Mouse (Mus musculus) heart, embryonic 11.5 days (tissue): Measurements from ENCODE around the gene Slc7a1. TPM values are rescaled to one million over a fixed set of nuclear protein-coding genes. Genes with fewer than 3 reads are reported as not detected.
"Not testable (repeated sequence)": the region's sequence is repeated elsewhere in the genome, so short reads cannot be mapped to it uniquely, and the experiment has no call there.

ENCODE experiments used
- ATAC-seq: fragments of 200-750 bp; cut with Nextera tagmentation; replicated peaks from 2 replicates; pipeline ENCODE4 v1.8.0; 2017; ENCODE audit warnings: moderate library complexity; ENCODE audit not compliant: insufficient number of reproducible peaks, low FRiP score, low TSS enrichment
- H3K27ac ChIP-seq: fragments of 300-500 bp; sonication (generic); 2 replicates; pipeline ENCODE4 v1.5.1; 2014; ENCODE audit warnings: mild to moderate bottlenecking, low read depth, low read length
- H3K27me3 ChIP-seq: fragments of 300-500 bp; sonication (generic); 2 replicates; pipeline ENCODE4 v1.6.1; 2014; ENCODE audit warnings: mild to moderate bottlenecking, low read length, mixed read lengths; ENCODE audit not compliant: control insufficient read depth, insufficient read depth
- H3K36me3 ChIP-seq: fragments of 300-500 bp; sonication (generic); 2 replicates; pipeline ENCODE4 v1.6.1; 2014; ENCODE audit warnings: mild to moderate bottlenecking, low read length, moderate library complexity, mixed read lengths; ENCODE audit not compliant: control insufficient read depth, insufficient read depth
- H3K4me1 ChIP-seq: fragments of 300-500 bp; sonication (generic); 2 replicates; pipeline ENCODE4 v1.6.1; 2014; ENCODE audit warnings: low read length; ENCODE audit not compliant: control insufficient read depth, insufficient read depth
- H3K4me2 ChIP-seq: fragments of 300-500 bp; sonication (generic); 2 replicates; pipeline ENCODE4 v1.6.1; 2014; ENCODE audit warnings: mild to moderate bottlenecking, moderate library complexity
- H3K4me3 ChIP-seq: fragments of 300-500 bp; sonication (generic); 2 replicates; pipeline ENCODE4 v1.5.1; 2014; ENCODE audit warnings: low read depth, low read length
- H3K9ac ChIP-seq: fragments of 300-500 bp; sonication (generic); 2 replicates; pipeline ENCODE4 v1.6.1; 2014; ENCODE audit warnings: mild to moderate bottlenecking, low read depth, low read length, moderate library complexity
- H3K9me3 ChIP-seq: fragments of 300-500 bp; sonication (generic); replicated peaks from 2 replicates; pipeline ENCODE4 v1.6.1; 2016; ENCODE audit warnings: low read length; ENCODE audit not compliant: control insufficient read depth
- WGBS: fragments of 180-500 bp; shearing (Covaris S2); extraction: QIAGEN DNeasy Blood & Tissue Kit; methylation state at CpG from one replicate; pipeline ENCODE4 v1.1.7; 2014; ENCODE audit not compliant: insufficient replicate concordance; 5-methylcytosine and 5-hydroxymethylcytosine counted together
- polyA plus RNA-seq: library from polyadenylated mRNA; unstranded; fragments of >200 nt; fragmentation: Nextera tagmentation; extraction: Ambion mirVana; gene quantifications from 2 replicates; pipeline ENCODE4 v1.2.1, GENCODE M21; 2014

Slc7a1 gene
- polyA plus RNA-seq, 1 experiment from 2014 or later: 34.6 TPM

DNA sequence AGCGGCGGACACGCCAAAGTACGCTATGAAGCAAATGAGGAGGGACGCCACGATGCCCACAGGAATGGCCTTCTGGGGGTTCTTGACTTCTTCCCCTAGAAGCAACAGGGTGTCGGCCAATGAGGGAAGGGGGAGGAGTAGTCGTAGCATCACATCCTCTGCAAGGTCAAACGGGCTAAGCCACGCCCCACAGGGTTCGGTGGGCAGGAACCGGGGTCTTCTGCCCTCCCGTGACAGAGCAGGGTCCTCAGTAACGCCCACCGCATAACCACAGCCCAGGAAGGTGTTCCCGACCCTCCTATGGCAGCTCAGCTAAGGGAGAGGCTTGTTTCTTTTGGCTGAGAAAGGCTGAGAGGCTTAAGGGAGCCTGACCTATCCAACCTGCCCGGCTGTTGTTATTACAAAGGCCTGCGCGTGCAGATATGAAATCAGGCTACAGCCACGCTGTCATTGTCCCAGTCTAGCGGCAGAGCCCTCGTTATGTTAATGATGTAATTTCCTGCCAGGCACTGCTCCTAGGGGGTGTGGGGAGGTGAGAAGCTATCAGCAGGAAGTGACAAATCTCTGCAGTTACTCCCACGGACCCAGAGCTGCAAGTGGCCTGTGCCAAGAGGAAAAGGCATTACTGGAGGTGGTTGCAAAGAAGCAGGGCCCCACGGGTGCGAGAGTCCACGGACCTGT, 57.5 kb downstream of the Slc7a1 start:
- peaks cover 21% of the 10 kb centered on the region for H3K4me1 ChIP-seq
- H3K9me3 ChIP-seq: no peaks in the 10 kb centered on the region
- H3K36me3 ChIP-seq: no peaks in the 10 kb centered on the region
- peak overlapping the region; percentile 83 for H3K27ac ChIP-seq
- peak overlapping the region; percentile 37 for H3K4me3 ChIP-seq
- peak overlapping the region; percentile 66 for H3K9ac ChIP-seq
- peak overlapping the region; percentile 64 for H3K4me2 ChIP-seq
- peak; percentile 87 for ATAC-seq
- H3K27me3 ChIP-seq: no peaks in the 10 kb centered on the region
- 20% methylated on average over 26 of the region's 26 CpGs for WGBS

DNA sequence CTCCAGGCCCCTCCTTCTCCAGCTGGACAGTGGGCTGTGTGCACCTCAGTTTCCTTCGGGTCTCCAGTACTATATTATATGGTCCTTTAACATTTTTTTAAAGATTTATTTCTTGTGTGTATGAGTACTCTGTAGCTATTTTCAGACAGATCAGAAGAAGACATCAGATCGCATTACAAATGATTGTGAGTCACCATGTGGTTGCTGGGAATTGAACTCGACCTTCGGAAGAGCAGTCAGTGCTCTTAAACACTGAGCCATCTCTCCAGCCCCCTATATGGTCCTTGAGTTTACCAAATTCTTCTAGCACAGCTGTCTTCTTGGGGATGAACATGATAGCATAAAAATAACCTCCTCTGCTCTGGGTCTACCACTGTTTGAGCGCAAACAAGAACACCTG, 60.6 kb downstream of the Slc7a1 start:
- Histone ChIP-seq H3K36me3 (peaks cover 5% of the 10 kb centered on the region; the same call in 1 of the 2 replicates), H3K9me3 (no peaks in the 10 kb centered on the region), H3K4me2 (no peak overlapping the region), H3K4me3 (no peak overlapping the region), H3K4me1 (peaks cover 11% of the 10 kb centered on the region), H3K27ac (no peak overlapping the region), H3K27me3 (no peaks in the 10 kb centered on the region), H3K9ac (no peak overlapping the region)
- 86% methylated on average over 5 of the region's 5 CpGs for WGBS
- ATAC-seq: no peak

DNA sequence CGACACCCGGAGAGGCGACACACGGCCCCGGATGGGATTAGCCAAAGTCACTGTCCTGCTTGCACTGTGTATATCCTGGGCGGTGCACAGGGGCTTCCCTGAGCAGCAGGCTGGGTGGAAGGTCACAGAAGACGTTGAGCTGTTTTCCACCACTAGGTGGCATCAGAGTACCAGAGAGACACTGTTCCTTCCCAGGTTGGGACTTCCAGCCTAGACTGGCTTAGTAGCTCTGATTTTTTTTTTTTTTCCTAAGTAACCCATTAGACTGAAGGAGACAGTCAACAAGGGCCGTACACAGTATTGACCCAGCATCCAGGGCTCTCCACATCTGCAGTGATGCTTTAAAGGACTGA, 67.1 kb downstream of the Slc7a1 start:
- no peak overlapping the region for H3K4me2 ChIP-seq
- H3K9me3 ChIP-seq: no peaks in the 10 kb centered on the region
- H3K9ac ChIP-seq: no peak overlapping the region
- peaks cover 8% of the 10 kb centered on the region for H3K36me3 ChIP-seq
- no peak overlapping the region for H3K4me3 ChIP-seq
- 0 out of 2 replicates have a peak, but pooled peaks have one; percentile 58 for ATAC-seq
- H3K4me1 ChIP-seq: peaks cover 12% of the 10 kb centered on the region
- no peak overlapping the region for H3K27ac ChIP-seq
- no peaks in the 10 kb centered on the region for H3K27me3 ChIP-seq
- WGBS: 27% methylated on average over 8 of the region's 8 CpGs

DNA sequence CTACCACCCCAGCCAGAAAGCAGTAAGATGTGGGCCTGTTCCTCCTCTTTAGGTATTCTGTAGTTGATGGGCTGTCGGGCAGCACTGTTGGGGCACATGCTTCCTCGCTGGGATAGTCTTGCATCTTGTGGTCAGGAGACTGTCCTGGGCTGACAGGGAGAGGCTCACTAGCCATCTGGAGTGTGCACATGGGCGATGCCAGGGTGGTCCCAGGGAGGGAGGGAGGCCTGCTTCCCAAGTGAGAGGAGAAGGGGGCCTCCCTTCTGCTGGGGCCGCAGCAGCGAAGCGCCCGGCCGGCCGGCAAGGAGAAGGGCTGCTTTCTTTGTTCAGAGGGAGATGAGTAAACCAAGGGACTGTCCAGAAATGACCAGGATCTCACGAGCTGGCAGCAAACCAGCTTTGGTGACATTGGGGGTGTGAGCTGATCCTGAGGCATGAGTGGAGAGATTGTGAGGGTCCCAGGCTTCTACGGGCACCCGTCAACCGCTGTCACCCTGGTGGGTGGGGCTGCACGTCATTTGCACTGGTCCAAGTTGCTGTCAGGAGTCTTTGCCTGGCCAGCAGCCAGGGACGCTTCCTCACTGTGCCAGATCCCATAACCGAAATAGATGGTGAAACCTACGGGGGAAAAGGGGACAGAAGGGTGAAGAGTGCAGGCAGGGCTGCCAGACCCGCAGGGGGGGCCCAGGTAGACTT, 67.6 kb downstream of the Slc7a1 start:
- H3K36me3 ChIP-seq: peaks cover 8% of the 10 kb centered on the region
- H3K4me1 ChIP-seq: peaks cover 12% of the 10 kb centered on the region
- H3K9ac ChIP-seq: no peak overlapping the region
- no peak for ATAC-seq
- H3K9me3 ChIP-seq: no peaks in the 10 kb centered on the region
- H3K4me3 ChIP-seq: no peak overlapping the region
- no peaks in the 10 kb centered on the region for H3K27me3 ChIP-seq
- no peak overlapping the region for H3K27ac ChIP-seq
- no peak overlapping the region for H3K4me2 ChIP-seq
- WGBS: 84% methylated on average over 18 of the region's 18 CpGs

DNA sequence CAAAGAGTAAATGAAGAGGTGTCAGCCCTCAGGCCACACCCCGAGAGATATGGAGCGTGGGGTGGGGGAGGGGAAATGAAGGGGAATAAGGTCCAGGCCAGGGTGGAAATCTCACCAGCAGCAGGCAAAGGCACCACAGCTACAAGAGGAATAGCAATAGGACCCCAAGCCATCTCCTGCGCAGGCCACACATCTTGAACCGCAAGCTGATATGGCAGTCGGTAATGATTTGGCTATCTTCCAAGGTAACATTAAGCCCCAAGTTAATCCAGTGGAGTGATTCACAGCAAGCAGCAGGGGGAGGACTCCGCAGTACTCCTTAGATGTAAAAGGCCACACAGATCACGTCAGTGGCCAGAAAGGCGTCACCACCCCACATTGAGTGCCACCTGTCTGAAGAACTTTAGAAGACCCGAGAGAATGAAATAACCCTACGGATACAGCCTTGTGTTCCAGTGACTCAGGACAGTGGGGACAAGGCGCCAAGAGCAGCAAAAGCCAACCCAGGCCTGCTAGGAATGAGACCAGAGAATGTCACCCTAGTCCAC, 68.4 kb downstream of the Slc7a1 start:
- Histone ChIP-seq H3K36me3 (peaks cover 7% of the 10 kb centered on the region), H3K9ac (no peak overlapping the region), H3K4me3 (no peak overlapping the region), H3K27ac (no peak overlapping the region), H3K4me1 (peaks cover 12% of the 10 kb centered on the region), H3K9me3 (no peaks in the 10 kb centered on the region), H3K27me3 (no peaks in the 10 kb centered on the region), H3K4me2 (no peak overlapping the region)
- ATAC-seq: no peak
- WGBS: 64% methylated on average over 11 of the region's 11 CpGs

DNA sequence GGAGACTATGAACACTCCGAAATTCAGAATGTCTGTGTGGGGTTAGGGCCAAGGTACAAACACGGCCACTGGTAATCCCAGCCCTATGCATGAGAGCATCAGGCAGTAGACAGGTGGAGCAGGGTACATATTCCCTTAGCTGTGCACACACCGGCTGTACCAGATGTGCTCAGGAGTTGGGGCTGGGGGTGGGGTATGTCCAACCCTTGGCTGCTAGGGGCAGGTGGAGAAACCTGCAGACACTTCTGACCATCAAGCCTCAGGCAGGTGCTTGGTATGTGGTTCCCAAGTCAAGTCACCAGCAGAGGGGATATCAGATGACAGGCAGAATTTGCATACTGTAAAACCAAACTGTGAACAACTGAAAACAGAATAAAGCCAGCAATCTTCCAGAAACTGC, 70.7 kb downstream of the Slc7a1 start:
- no peak for ATAC-seq
- Histone ChIP-seq H3K4me2 (no peak overlapping the region), H3K36me3 (peaks cover 3% of the 10 kb centered on the region), H3K4me1 (peaks cover 12% of the 10 kb centered on the region), H3K9me3 (no peaks in the 10 kb centered on the region), H3K4me3 (no peak overlapping the region), H3K9ac (no peak overlapping the region), H3K27me3 (no peaks in the 10 kb centered on the region), H3K27ac (no peak overlapping the region)
- 87% methylated on average over 3 of the region's 3 CpGs for whole genome bisulfite sequencing

DNA sequence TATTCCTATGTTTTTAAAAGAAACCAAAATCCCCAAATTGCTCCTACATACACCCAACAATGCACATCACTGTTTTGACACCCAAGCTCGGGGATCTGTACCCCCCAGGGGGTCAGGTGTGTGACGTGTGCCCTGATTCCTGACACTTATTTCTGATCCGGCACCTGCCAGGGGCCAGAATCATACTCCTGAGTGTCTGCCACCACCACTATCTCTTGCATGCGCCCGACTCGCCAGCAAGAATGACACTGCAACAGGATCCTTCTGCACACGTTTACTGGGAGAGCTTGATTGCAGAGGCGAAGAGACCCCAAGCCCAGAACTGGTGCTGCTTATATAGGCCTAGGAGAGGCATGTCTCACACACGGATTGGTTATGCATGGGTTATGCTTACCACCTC, 73.4 kb downstream of the Slc7a1 start:
- not testable (repeated sequence) for H3K9me3 ChIP-seq, H3K4me3 ChIP-seq, H3K27ac ChIP-seq, ATAC-seq, H3K4me1 ChIP-seq, H3K9ac ChIP-seq, H3K36me3 ChIP-seq, H3K27me3 ChIP-seq, H3K4me2 ChIP-seq
- WGBS: 85% methylated on average over 9 of the region's 9 CpGs

DNA sequence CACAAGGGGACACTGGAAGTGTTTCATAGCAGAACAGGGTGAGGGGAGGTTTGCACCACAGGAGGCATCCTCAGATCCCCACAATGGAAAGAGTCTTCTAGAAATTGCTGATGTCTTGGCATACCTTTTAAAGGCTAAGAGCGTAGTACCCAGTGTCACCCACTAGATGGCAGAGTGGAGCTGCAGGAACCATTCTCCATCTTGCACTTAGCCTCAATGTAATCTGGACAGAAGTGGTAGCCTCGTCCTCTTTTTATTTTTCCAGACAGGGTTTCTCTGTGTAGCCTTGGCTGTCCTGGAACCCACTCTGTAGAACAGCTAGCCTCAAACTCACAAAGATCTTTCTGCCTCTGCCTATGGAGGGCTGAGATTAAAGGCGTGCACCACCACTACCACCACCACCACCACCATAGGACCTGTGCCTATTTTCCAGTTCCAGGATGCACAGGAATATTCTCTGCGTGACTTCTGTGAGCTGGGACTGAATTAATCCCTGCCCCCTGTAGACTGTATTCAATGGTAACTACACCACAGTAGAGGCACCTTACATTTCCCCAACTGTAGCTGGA, 74.3 kb downstream of the Slc7a1 start:
- H3K27me3 ChIP-seq: no peaks in the 10 kb centered on the region
- H3K36me3 ChIP-seq: no peaks in the 10 kb centered on the region
- no peak overlapping the region for H3K9ac ChIP-seq
- H3K27ac ChIP-seq: no peak overlapping the region
- H3K4me1 ChIP-seq: no peaks in the 10 kb centered on the region
- ATAC-seq: no peak
- WGBS: 43% methylated on average over 4 of the region's 4 CpGs
- H3K4me3 ChIP-seq: no peak overlapping the region
- H3K9me3 ChIP-seq: no peaks in the 10 kb centered on the region
- H3K4me2 ChIP-seq: no peak overlapping the region
